Mouse (Mus musculus) gastrocnemius, adult 2 months (tissue): ENCODE results near the gene Clcnka. TPM values are rescaled to one million over a fixed set of nuclear protein-coding genes. Genes with fewer than 3 reads are reported as not detected.

ENCODE experiments used
- DNase-seq: peaks from one replicate; pipeline ENCODE4 v3.0.0; 2022
- H3K27ac ChIP-seq: fragments of 200-600 bp; 2 replicates; pipeline ENCODE4 v1.8.1; 2022; ENCODE audit warnings: mild to moderate bottlenecking
- H3K4me3 ChIP-seq: fragments of 200-600 bp; 2 replicates; pipeline ENCODE4 v1.8.1; 2022; ENCODE audit warnings: mild to moderate bottlenecking, moderate library complexity
- CTCF ChIP-seq: fragments of 200-600 bp; IDR thresholded peaks from 2 replicates; pipeline ENCODE4 v1.8.1; 2022; ENCODE audit warnings: antibody characterized with exemption, mild to moderate bottlenecking, moderate library complexity
- intact Hi-C: fragments of 180-260 bp; cut with DNase I; formaldehyde crosslinking; loops from one replicate; pipeline ENCODE4 v1.15.1; 2025
- total RNA-seq, 2 experiments: library from RNA; stranded (reverse); gene quantifications; 2 replicates each; pipeline ENCODE4 v1.2.3; 2021

Gene Clcnka
- total RNA-seq, 2 experiments from 2014 or later = not detected

- Histone ChIP-seq H3K27ac (no peak overlapping the region), H3K4me3 (no peak overlapping the region)
- DNase-seq = peak; percentile 76
- intact Hi-C loops = loop anchor here (1.0 to 10.0 kb wide), 2 partner anchors 188 to 458 kb away; partner anchors contain the start of gene Ctrc
- peak; percentile 85 for TF ChIP-seq CTCF
Observed at GRCm38 (mm10) chr4:141387093-141387784, 11.3 kb downstream of the Clcnka start.

- TF ChIP-seq CTCF = no peak
- H3K27ac ChIP-seq = no peak overlapping the region
- no peak overlapping the region for H3K4me3 ChIP-seq
- no peak for DNase-seq
- intact Hi-C loops = loop anchor here (10.0 kb wide), 1 partner anchor 459 kb away; the partner anchor contains the start of gene Ctrc
Observed at GRCm38 (mm10) chr4:141386150-141386549, 12.4 kb downstream of the Clcnka start.

GRCm38 (mm10) chr4:141385275-141385674 lies 13.2 kb downstream of the Clcnka start:
- peak; percentile 86 for TF ChIP-seq CTCF
- intact Hi-C loops = loop anchor here (10.0 kb wide), 1 partner anchor 460 kb away; the partner anchor contains the start of gene Ctrc
- no peak overlapping the region for H3K27ac ChIP-seq
- DNase-seq = peak; percentile 60
- no peak overlapping the region for H3K4me3 ChIP-seq

- intact Hi-C loops = loop anchor here (10.0 kb wide), 1 partner anchor 462 kb away; the partner anchor contains the start of gene Ctrc
- Histone ChIP-seq H3K4me3 (peak overlapping the region; percentile 35), H3K27ac (no peak overlapping the region)
- no peak for DNase-seq
- TF ChIP-seq CTCF = no peak
Observed at GRCm38 (mm10) chr4:141382406-141382805, 16.1 kb downstream of the Clcnka start.

GRCm38 (mm10) chr4:141379674-141380073 lies 18.9 kb downstream of the Clcnka start:
- no peak for DNase-seq
- intact Hi-C loops = loop anchor here (10.0 kb wide), 1 partner anchor 465 kb away; the partner anchor contains the start of gene Ctrc
- no peak for TF ChIP-seq CTCF

GRCm38 (mm10) chr4:141372426-141372825 lies 26.1 kb downstream of the Clcnka start:
- TF ChIP-seq CTCF = no peak
- DNase-seq = no peak
- Histone ChIP-seq H3K4me3 (no peak overlapping the region), H3K27ac (no peak overlapping the region)
- intact Hi-C loops = no loop called here

More at GRCm38 (mm10) chr4:141379674-141380073, 18.9 kb downstream of the Clcnka start:
- Histone ChIP-seq H3K27ac (no peak overlapping the region), H3K4me3 (no peak overlapping the region)

GRCm38 (mm10) chr4:141367997-141368791 lies 30.3 kb downstream of the Clcnka start, which contains the start of gene Fam131c:
Fam131c (plus strand) TSS chr4:141368220.
- Histone ChIP-seq H3K27ac (no peak within 1 kb of the TSS), H3K4me3 (peak within 1 kb of the TSS; percentile 73)
- TF ChIP-seq CTCF = no peak
- intact Hi-C loops = no loop called here
- peak; percentile 66 for DNase-seq

- intact Hi-C loops = no loop called here
- no peak for TF ChIP-seq CTCF
- peak; percentile 10 for DNase-seq
- H3K4me3 ChIP-seq = no peak overlapping the region
- no peak overlapping the region for H3K27ac ChIP-seq
Observed at GRCm38 (mm10) chr4:141365876-141366275, 32.6 kb downstream of the Clcnka start.

GRCm38 (mm10) chr4:141365126-141365525 lies 33.4 kb downstream of the Clcnka start:
- intact Hi-C loops = no loop called here
- no peak for TF ChIP-seq CTCF
- no peak overlapping the region for H3K4me3 ChIP-seq
- no peak overlapping the region for H3K27ac ChIP-seq
- DNase-seq = no peak

GRCm38 (mm10) chr4:141362937-141363548 lies 35.5 kb downstream of the Clcnka start:
- H3K4me3 ChIP-seq = no peak overlapping the region
- intact Hi-C loops = loop anchor here (1.0 to 5.0 kb wide), 2 partner anchors 90 to 216 kb away; partner anchors contain the start of gene Fbxo42
- DNase-seq = peak; percentile 78
- H3K27ac ChIP-seq = no peak overlapping the region
- TF ChIP-seq CTCF = peak; percentile 88

- H3K4me3 ChIP-seq = no peak overlapping the region
- no peak for DNase-seq
- no peak overlapping the region for H3K27ac ChIP-seq
- intact Hi-C loops = loop anchor here (5.0 kb wide), 1 partner anchor 214 kb away; the partner anchor contains the start of gene Fbxo42
- TF ChIP-seq CTCF = peak; percentile 52
Observed at GRCm38 (mm10) chr4:141360846-141361245, 37.7 kb downstream of the Clcnka start.

- DNase-seq = no peak
- no peak for TF ChIP-seq CTCF
- no peak overlapping the region for H3K27ac ChIP-seq
- H3K4me3 ChIP-seq = no peak overlapping the region
- intact Hi-C loops = no loop called here
Observed at GRCm38 (mm10) chr4:141359222-141359621, 39.3 kb downstream of the Clcnka start.

- H3K4me3 ChIP-seq = no peak overlapping the region
- intact Hi-C loops = no loop called here
- no peak for DNase-seq
- no peak overlapping the region for H3K27ac ChIP-seq
- no peak for TF ChIP-seq CTCF
Observed at GRCm38 (mm10) chr4:141357811-141358210, 40.7 kb downstream of the Clcnka start.
